20 mouse cellular contexts compared by ENCODE assay signal in the genomic region with DNA sequence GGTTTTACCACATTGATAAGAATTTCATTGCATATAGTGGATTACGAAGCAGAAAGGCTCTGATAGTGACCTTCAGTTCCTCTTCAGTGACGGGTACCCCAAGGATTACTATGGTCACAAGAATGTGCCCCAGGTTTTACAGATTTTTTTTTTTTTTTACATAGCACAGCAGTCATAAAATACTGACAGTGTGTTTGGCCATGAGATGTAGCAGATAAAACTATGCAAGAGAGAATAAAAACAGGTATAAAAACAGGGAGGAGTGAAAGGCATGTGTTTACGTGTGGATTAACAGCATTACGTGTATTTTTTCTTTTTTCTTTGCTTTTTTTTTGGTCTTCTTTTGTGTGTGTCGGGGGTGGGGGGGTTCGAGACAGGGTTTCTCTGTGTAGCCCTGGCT. TPM values are rescaled to one million over a fixed set of nuclear protein-coding genes. Genes with fewer than 3 reads are reported as not detected.
"Had no signal": no experiment of that assay in that cellular context is flagged by ENCODE, and none has a peak within 500 bp of the region (broad histone marks: within the 10 kb centered on the region; RNA-seq: fewer than 3 reads in every experiment).

No protein-coding gene starts in this region.

- H3K4me1 ChIP-seq: megakaryocyte, embryonic 14.5 days; midbrain, embryonic 10.5 days; midbrain, embryonic 12.5 days; neural tube, embryonic 13.5 days; neural tube, embryonic 15.5 days had no signal

- H3K27ac ChIP-seq: midbrain, embryonic 10.5 days; midbrain, embryonic 12.5 days; neural tube, embryonic 13.5 days; neural tube, embryonic 15.5 days had no signal

- ATAC-seq: midbrain, embryonic 16.5 days had no signal

- H3K27me3 ChIP-seq: megakaryocyte, embryonic 14.5 days; midbrain, embryonic 12.5 days; neural tube, embryonic 13.5 days; neural tube, embryonic 15.5 days had no signal

- H3K9ac ChIP-seq: lung, embryonic 14.5 days; midbrain, embryonic 12.5 days; neural tube, embryonic 13.5 days; neural tube, embryonic 15.5 days had no signal

- H3K9me3 ChIP-seq: megakaryocyte, embryonic 14.5 days; midbrain, embryonic 10.5 days; midbrain, embryonic 12.5 days; neural tube, embryonic 13.5 days; neural tube, embryonic 15.5 days had no signal

- DNase-seq: lung, adult 18-20 months; lung, embryonic 14.5 days; lung, postnatal 10 days; lung, postnatal 4 days; midbrain, embryonic 14.5 days; right cerebral cortex, postnatal 14 days; right cerebral cortex, postnatal 4 days; spleen, adult 18-20 months; thymus, adult 18-20 months; thymus, postnatal 14 days; thymus, postnatal 36 days had no signal

- H3K4me3 ChIP-seq: megakaryocyte, embryonic 14.5 days; midbrain, embryonic 10.5 days; midbrain, embryonic 12.5 days; myocyte; neural tube, embryonic 13.5 days; neural tube, embryonic 15.5 days had no signal

- H3K36me3 ChIP-seq: midbrain, embryonic 10.5 days; midbrain, embryonic 12.5 days; neural tube, embryonic 13.5 days; neural tube, embryonic 15.5 days had no signal

RNA-seq across cellular contexts. Expression of a gene that starts 3.3 kb away (rescaled TPM):
- polyA plus RNA-seq: lung, embryonic 14.5 days; midbrain, embryonic 10.5 days; midbrain, embryonic 12.5 days; midbrain, embryonic 14.5 days; midbrain, embryonic 16.5 days; neural tube, embryonic 13.5 days; neural tube, embryonic 15.5 days; small intestine, adult 2 months; stomach, embryonic 14.5 days had no signal
